Mouse (Mus musculus): ENCODE data around the gene Tekt1. TPM values are rescaled to one million over a fixed set of nuclear protein-coding genes. Genes with fewer than 3 reads are reported as not detected.

The Tekt1 gene
- total RNA-seq, 2 experiments from 2014 or later, result 0.51 to 0.62 TPM

- no peak for DNase-seq (ENCODE audit: low spot score in 2 of 2)
These were observed 28.9 kb upstream of the Tekt1 start for GRCm38 (mm10) chr11:72391181-72391580.

- no peak for DNase-seq (ENCODE audit: low spot score in 2 of 2)
These were observed 27.3 kb upstream of the Tekt1 start for GRCm38 (mm10) chr11:72389407-72390142.

GRCm38 (mm10) chr11:72388113-72388529 lies 25.9 kb upstream of the Tekt1 start:
- DNase-seq (ENCODE audit: low spot score in 2 of 2), result no peak

GRCm38 (mm10) chr11:72379351-72379750 lies 17.1 kb upstream of the Tekt1 start:
- no peak for DNase-seq (ENCODE audit: low spot score in 2 of 2)

- DNase-seq (ENCODE audit: low spot score in 2 of 2), result no peak
These were observed 16.0 kb upstream of the Tekt1 start for GRCm38 (mm10) chr11:72378222-72378621.

- no peak for DNase-seq (ENCODE audit: low spot score in 2 of 2)
These were observed 14.3 kb upstream of the Tekt1 start for GRCm38 (mm10) chr11:72376562-72376961.

GRCm38 (mm10) chr11:72369904-72370672 lies 7.8 kb upstream of the Tekt1 start:
- no peak for DNase-seq (ENCODE audit: low spot score in 2 of 2)

GRCm38 (mm10) chr11:72367934-72368674 lies 5.9 kb upstream of the Tekt1 start:
- no peak for DNase-seq (ENCODE audit: low spot score in 2 of 2)

- DNase-seq (ENCODE audit: low spot score in 2 of 2), result no peak
These were observed 3.9 kb upstream of the Tekt1 start for GRCm38 (mm10) chr11:72366126-72366525.

GRCm38 (mm10) chr11:72364526-72364925 lies 2.3 kb upstream of the Tekt1 start:
- no peak for DNase-seq (ENCODE audit: low spot score in 2 of 2)

GRCm38 (mm10) chr11:72363523-72364240 lies 1.4 kb upstream of the Tekt1 start:
- no peak for DNase-seq (ENCODE audit: low spot score in 2 of 2)

- DNase-seq (ENCODE audit: low spot score in 2 of 2), result peak; percentile 47 to 50
These were observed 576 bp downstream of the Tekt1 start for GRCm38 (mm10) chr11:72361385-72362346.

GRCm38 (mm10) chr11:72354971-72355728 lies 7.1 kb downstream of the Tekt1 start:
- DNase-seq (ENCODE audit: low spot score in 2 of 2), result peak; percentile 38 to 42

- no peak for DNase-seq (ENCODE audit: low spot score in 2 of 2)
These were observed 9.1 kb downstream of the Tekt1 start for GRCm38 (mm10) chr11:72353186-72353585.

- no peak for DNase-seq (ENCODE audit: low spot score in 2 of 2)
These were observed 10.0 kb downstream of the Tekt1 start for GRCm38 (mm10) chr11:72352272-72352671.

- no peak for DNase-seq (ENCODE audit: low spot score in 2 of 2)
These were observed 12.6 kb downstream of the Tekt1 start for GRCm38 (mm10) chr11:72349652-72350051.

GRCm38 (mm10) chr11:72349016-72349415 lies 13.2 kb downstream of the Tekt1 start:
- no peak for DNase-seq (ENCODE audit: low spot score in 2 of 2)

GRCm38 (mm10) chr11:72348563-72348962 lies 13.7 kb downstream of the Tekt1 start:
- no peak for DNase-seq (ENCODE audit: low spot score in 2 of 2)

GRCm38 (mm10) chr11:72344486-72344885 lies 17.8 kb downstream of the Tekt1 start:
- DNase-seq (ENCODE audit: low spot score in 2 of 2), result no peak

Measured in adrenal gland, postnatal 4 days (tissue).